Mouse (Mus musculus) heart, adult 2 months (tissue): ENCODE data around the gene Tmem145. TPM values are rescaled to one million over a fixed set of nuclear protein-coding genes. Genes with fewer than 3 reads are reported as not detected.

Experiments
- DNase-seq, 2 experiments: peaks; one replicate each; pipeline ENCODE4 v3.0.0; 2021
- H3K27ac ChIP-seq: fragments of 200-600 bp; 2 replicates; pipeline ENCODE4 v1.8.1; 2022
- H3K27me3 ChIP-seq: fragments of 200-500 bp; 2 replicates; pipeline ENCODE4 v1.6.1; 2012; ENCODE audit warnings: mild to moderate bottlenecking, low read length, inconsistent platforms, mixed read lengths; ENCODE audit not compliant: control insufficient read depth, insufficient read depth
- H3K36me3 ChIP-seq: fragments of 200-500 bp; 2 replicates; pipeline ENCODE4 v1.6.1; 2012; ENCODE audit warnings: low read length, inconsistent platforms; ENCODE audit not compliant: control insufficient read depth, insufficient read depth
- H3K4me1 ChIP-seq: fragments of 200-500 bp; 2 replicates; pipeline ENCODE4 v1.6.1; 2011; ENCODE audit warnings: low read length; ENCODE audit not compliant: control insufficient read depth, insufficient read depth
- H3K4me3 ChIP-seq: fragments of 200-600 bp; 2 replicates; pipeline ENCODE4 v1.8.1; 2022
- H3K79me2 ChIP-seq: fragments of 200-500 bp; replicated peaks from 2 replicates; pipeline ENCODE4 v1.6.1; 2012; ENCODE audit warnings: mild to moderate bottlenecking, inconsistent platforms, low read length, moderate library complexity, mixed read lengths; ENCODE audit not compliant: control insufficient read depth, insufficient read depth
- H3K9ac ChIP-seq: fragments of 200-500 bp; 2 replicates; pipeline ENCODE4 v1.6.1; 2012; ENCODE audit warnings: low read depth, mild to moderate bottlenecking, control low read depth, inconsistent platforms, low read length, mixed read lengths
- CTCF ChIP-seq: fragments of 200-600 bp; IDR thresholded peaks from 2 replicates; pipeline ENCODE4 v1.8.1; 2022; ENCODE audit warnings: antibody characterized with exemption, mild to moderate bottlenecking, moderate library complexity
- EP300 ChIP-seq: fragments of 200-500 bp; IDR thresholded peaks from 2 replicates; pipeline ENCODE4 v1.6.1; 2011; ENCODE audit warnings: low read depth, low read length, control low read depth; ENCODE audit not compliant: insufficient read depth
- POLR2A ChIP-seq: fragments of 200-500 bp; IDR thresholded peaks from 2 replicates; pipeline ENCODE4 v1.6.1; 2011; ENCODE audit warnings: mild to moderate bottlenecking, low read depth, low read length, control low read depth; ENCODE audit not compliant: insufficient read depth
- WGBS: fragments of 180-500 bp; shearing (Covaris S2); methylation state at CpG from one replicate; pipeline ENCODE4 v1.1.7; 2018; 5-methylcytosine and 5-hydroxymethylcytosine counted together
- intact Hi-C: fragments of 180-260 bp; cut with DNase I; formaldehyde crosslinking; loops from one replicate; pipeline ENCODE4 v1.15.1; 2025
- polyA plus RNA-seq: library from polyadenylated mRNA; depleted of rRNA; stranded (reverse); fragments of >200 nt; gene quantifications from 2 replicates; pipeline ENCODE4 v1.2.3, GENCODE M21; 2012
- total RNA-seq, 2 experiments: library from RNA; stranded (reverse); gene quantifications; 2 replicates each; pipeline ENCODE4 v1.2.3; 2021

Tmem145 gene
- total and polyA plus RNA-seq, 3 experiments: 0.06 TPM; not detected in 2

- no peaks in the 10 kb centered on the region for H3K79me2 ChIP-seq
- no peak overlapping the region for H3K4me3 ChIP-seq
- H3K27ac ChIP-seq: no peak overlapping the region
- 87% methylated on average over 12 of the region's 12 CpGs for WGBS
- DNase-seq: no peak
- TF ChIP-seq EP300: no peak
- no peak for TF ChIP-seq POLR2A
- no peak for TF ChIP-seq CTCF
- H3K9ac ChIP-seq: no peak overlapping the region
- no peaks in the 10 kb centered on the region for H3K36me3 ChIP-seq
- intact Hi-C loops: loop anchor here (10.0 kb wide), 1 partner anchor 230 kb away; no protein-coding TSS in a partner anchor
- H3K27me3 ChIP-seq: no peaks in the 10 kb centered on the region
- no peaks in the 10 kb centered on the region for H3K4me1 ChIP-seq
Observed at GRCm38 (mm10) chr7:25334472-25334871, 28.6 kb downstream of the Tmem145 start.

- Histone ChIP-seq H3K79me2 (no peaks in the 10 kb centered on the region), H3K4me3 (no peak overlapping the region), H3K27me3 (no peaks in the 10 kb centered on the region), H3K4me1 (no peaks in the 10 kb centered on the region), H3K27ac (no peak overlapping the region), H3K9ac (no peak overlapping the region), H3K36me3 (no peaks in the 10 kb centered on the region)
- WGBS: 88% methylated on average over 9 of the region's 9 CpGs
- intact Hi-C loops: loop anchor here (10.0 kb wide), 1 partner anchor 235 kb away; no protein-coding TSS in a partner anchor
- TF ChIP-seq EP300 (no peak), POLR2A (no peak)
- peak in 1 of 2 experiments; percentile 15 for DNase-seq
Observed at GRCm38 (mm10) chr7:25339329-25339728, 33.4 kb downstream of the Tmem145 start.

- no peak overlapping the region for H3K9ac ChIP-seq
- intact Hi-C loops: no loop called here
- WGBS: 88% methylated on average over 20 of the region's 20 CpGs
- H3K79me2 ChIP-seq: no peaks in the 10 kb centered on the region
- no peaks in the 10 kb centered on the region for H3K36me3 ChIP-seq
- H3K4me1 ChIP-seq: no peaks in the 10 kb centered on the region
- H3K27me3 ChIP-seq: no peaks in the 10 kb centered on the region
- no peak for DNase-seq
- no peak overlapping the region for H3K27ac ChIP-seq
- no peak overlapping the region for H3K4me3 ChIP-seq
- TF ChIP-seq CTCF (no peak), EP300 (no peak), POLR2A (no peak)
Observed at GRCm38 (mm10) chr7:25341000-25341784, 35.3 kb downstream of the Tmem145 start.

- 79% methylated on average over 8 of the region's 8 CpGs for WGBS
- Histone ChIP-seq H3K36me3 (no peaks in the 10 kb centered on the region), H3K9ac (no peak overlapping the region), H3K27ac (no peak overlapping the region), H3K4me1 (no peaks in the 10 kb centered on the region), H3K4me3 (no peak overlapping the region), H3K79me2 (no peaks in the 10 kb centered on the region), H3K27me3 (no peaks in the 10 kb centered on the region)
- DNase-seq: no peak
- intact Hi-C loops: no loop called here
- TF ChIP-seq EP300 (no peak), CTCF (no peak), POLR2A (no peak)
Observed at GRCm38 (mm10) chr7:25348861-25349260, 43.0 kb downstream of the Tmem145 start.

- H3K79me2 ChIP-seq: no peaks in the 10 kb centered on the region
- no peaks in the 10 kb centered on the region for H3K4me1 ChIP-seq
- no peaks in the 10 kb centered on the region for H3K27me3 ChIP-seq
- TF ChIP-seq CTCF (no peak), POLR2A (no peak), EP300 (no peak)
- H3K9ac ChIP-seq: no peak overlapping the region
- H3K27ac ChIP-seq: no peak overlapping the region
- peak in 1 of 2 experiments; percentile 28 for DNase-seq
- no peaks in the 10 kb centered on the region for H3K36me3 ChIP-seq
- 62% methylated on average over 19 of the region's 19 CpGs for WGBS
- no peak overlapping the region for H3K4me3 ChIP-seq
- intact Hi-C loops: no loop called here
Observed at GRCm38 (mm10) chr7:25358721-25359206, 52.9 kb downstream of the Tmem145 start.

- Histone ChIP-seq H3K79me2 (no peaks in the 10 kb centered on the region), H3K4me1 (no peaks in the 10 kb centered on the region), H3K36me3 (no peaks in the 10 kb centered on the region), H3K9ac (no peak overlapping the region), H3K27me3 (peaks cover 5% of the 10 kb centered on the region), H3K27ac (no peak overlapping the region), H3K4me3 (no peak overlapping the region)
- peak; percentile 56 for TF ChIP-seq CTCF
- TF ChIP-seq EP300: no peak
- WGBS: 87% methylated on average over 19 of the region's 19 CpGs
- DNase-seq: no peak
- intact Hi-C loops: no loop called here
Observed at GRCm38 (mm10) chr7:25363151-25363550, 57.2 kb downstream of the Tmem145 start.
